Comparison of ENCODE assay signal across 13 mouse cellular contexts in the genomic region with DNA sequence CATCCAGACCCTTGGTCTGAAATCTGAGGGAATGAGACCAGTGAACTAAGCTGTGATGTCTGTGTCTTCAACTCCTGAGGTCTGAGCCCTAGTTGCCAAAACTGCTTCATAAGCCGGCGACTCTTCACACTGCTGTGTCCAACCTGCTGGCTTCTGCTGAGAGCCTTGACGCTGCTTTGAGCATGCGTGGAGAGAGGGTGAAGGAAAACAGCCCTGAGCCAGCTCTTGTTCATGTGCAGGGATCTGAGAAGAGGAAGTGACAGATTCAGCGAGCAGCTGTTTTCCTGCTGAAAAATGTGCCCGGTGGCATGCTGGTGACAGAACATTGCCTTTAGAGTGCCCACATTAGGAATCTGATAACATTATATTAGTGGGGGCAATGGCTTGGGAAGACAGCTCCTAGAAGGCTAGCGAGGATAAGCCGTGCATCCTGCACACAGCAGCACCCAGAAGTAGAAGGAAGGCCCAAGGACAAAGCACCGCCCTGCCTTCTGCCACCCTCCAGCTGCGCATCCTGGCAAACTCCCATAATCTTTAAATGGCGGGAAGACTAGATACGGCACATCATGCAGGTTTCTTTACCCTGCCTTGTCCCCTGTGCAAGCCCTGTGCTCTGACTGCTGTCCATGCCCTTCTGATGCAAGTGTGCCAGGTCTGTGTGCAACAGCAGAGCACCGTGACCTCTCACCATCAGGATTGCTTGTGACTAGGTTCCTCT.
DNase-seq lines count a peak whose midpoint lies in the region; ATAC-seq and TF ChIP-seq lines count a peak whose summit lies in the region.
"Had no signal": no experiment of that assay in that cellular context is flagged by ENCODE, and none has a peak within 500 bp of the region (broad histone marks: within the 10 kb centered on the region; RNA-seq: fewer than 3 reads in every experiment).

No protein-coding gene starts in this region.

- H3K4me1 ChIP-seq in neural tube, embryonic 15.5 days: peaks cover 46% of the 10 kb centered on the region

- H3K9me3 ChIP-seq in neural tube, embryonic 15.5 days (replicated peaks): no peaks in the 10 kb centered on the region
- H3K9me3 ChIP-seq: forebrain, embryonic 10.5 days; midbrain, embryonic 15.5 days had no signal

- 82% methylated on average over 13 of the region's 13 CpGs for WGBS in neural tube, embryonic 15.5 days

- peaks cover 3% of the 10 kb centered on the region; the same call in 1 of the 2 replicates for H3K36me3 ChIP-seq in neural tube, embryonic 15.5 days
- H3K36me3 ChIP-seq: midbrain, embryonic 15.5 days had no signal

- DNase-seq in left cerebral cortex, postnatal 14 days (ENCODE audit: low spot score in 2 of 2): peak; percentile 46 to 49
- DNase-seq in left cerebral cortex, adult 11 months (ENCODE audit: low spot score): no peak
- peak; percentile 9 to 10 for DNase-seq in spleen, postnatal 36 days (ENCODE audit: low spot score in 2 of 2)
- no peak for DNase-seq in spleen, adult 12 weeks (ENCODE audit: low spot score)
- peak; percentile 16 to 45 for DNase-seq in layer of hippocampus, adult 2 months (ENCODE audit: low spot score in 2 of 2)
- no peak for DNase-seq in natural killer cell, adult 2 months (ENCODE audit: low spot score in 2 of 2)
- DNase-seq in thymus, postnatal 25 days: no peak
- DNase-seq: gastrocnemius, postnatal 25 days; kidney, adult 8-10 months had no signal

- no peak for TF ChIP-seq CTCF in layer of hippocampus, adult 2 months (conservative IDR thresholded peaks at IDR 0.05)

- H3K27ac ChIP-seq in layer of hippocampus, adult 2 months: peak overlapping the region; percentile 43; the same call in 1 of the 2 replicates
- peak overlapping the region; percentile 28; the same call in 1 of the 2 replicates for H3K27ac ChIP-seq in neural tube, embryonic 15.5 days (replicated peaks)
- H3K27ac ChIP-seq: forebrain, embryonic 10.5 days; liver, embryonic 14.5 days; midbrain, embryonic 15.5 days had no signal

- no peak for ATAC-seq in neural tube, embryonic 15.5 days (ENCODE audit: low FRiP score)
- ATAC-seq: midbrain, embryonic 15.5 days had no signal

- intact Hi-C loops in left cerebral cortex, postnatal 14 days (cut with DNase I): no loop called here

- H3K4me2 ChIP-seq in neural tube, embryonic 15.5 days: no peak overlapping the region
- H3K4me2 ChIP-seq: midbrain, embryonic 15.5 days had no signal

- H3K27me3 ChIP-seq in neural tube, embryonic 15.5 days (replicated peaks): no peaks in the 10 kb centered on the region
- H3K27me3 ChIP-seq: midbrain, embryonic 15.5 days had no signal

- H3K9ac ChIP-seq in neural tube, embryonic 15.5 days (replicated peaks): no peak overlapping the region
- H3K9ac ChIP-seq: liver, embryonic 14.5 days; midbrain, embryonic 15.5 days had no signal

- H3K4me3 ChIP-seq in layer of hippocampus, adult 2 months: no peak overlapping the region
- no peak overlapping the region for H3K4me3 ChIP-seq in neural tube, embryonic 15.5 days (replicated peaks)
- H3K4me3 ChIP-seq: forebrain, embryonic 10.5 days; midbrain, embryonic 15.5 days had no signal

Comparison
In these comparisons a context has a peak if more than half of its experiments do, and no peak if none do; other contexts are left out.
1. DNase-seq: peak in left cerebral cortex, postnatal 14 days (2 of 2), spleen, postnatal 36 days (2 of 2) and layer of hippocampus, adult 2 months (2 of 2); none in left cerebral cortex, adult 11 months (single experiment), spleen, adult 12 weeks (single experiment), natural killer cell, adult 2 months (0 of 2) and thymus, postnatal 25 days (single experiment).